Mouse (Mus musculus) c-Kit-negative CD71-positive TER-119-positive erythroid progenitor cells, embryonic 14.5 days (primary cell): ENCODE results near the gene Bex6.
"Not testable (repeated sequence)": the region's sequence is repeated elsewhere in the genome, so short reads cannot be mapped to it uniquely, and the experiment has no call there.

Experiments used
- DNase-seq: peaks from one replicate; pipeline ENCODE4 v3.0.0-alpha.2; 2013; ENCODE audit warnings: low read depth, low spot score

Gene Bex6

DNA sequence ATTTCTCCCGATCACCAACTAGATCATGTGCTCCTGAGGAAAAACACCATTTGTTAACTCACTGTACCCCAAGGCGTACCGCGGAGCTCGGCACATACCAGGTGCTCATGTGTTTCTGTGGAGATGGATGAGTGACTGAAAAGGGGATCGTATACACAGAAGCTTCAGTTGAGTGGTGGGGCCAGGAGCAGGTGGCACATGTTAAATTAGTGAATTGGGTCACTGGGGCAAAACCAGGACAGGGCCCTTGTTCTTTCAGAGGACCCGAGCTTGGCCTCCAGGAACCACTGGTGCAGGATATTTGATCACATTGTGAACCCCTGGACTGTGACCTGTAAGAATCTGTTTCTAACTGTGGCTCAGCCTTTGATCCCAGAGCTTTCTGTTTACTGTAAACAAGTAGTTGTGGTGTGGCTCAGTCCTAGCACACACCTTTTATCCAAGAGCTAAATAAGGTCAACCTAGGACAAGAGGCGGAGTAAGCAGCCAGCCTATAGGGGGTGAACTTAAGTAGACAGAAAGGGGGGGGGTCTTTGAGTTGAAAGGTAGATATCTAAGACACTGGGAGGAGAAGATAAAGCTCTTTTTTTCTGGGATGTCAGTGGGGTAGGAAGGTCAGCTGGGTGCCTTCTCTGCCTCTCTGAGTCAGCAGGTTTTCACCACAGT is 5.2 kb upstream of the Bex6 start:
- no peak for DNase-seq

DNA sequence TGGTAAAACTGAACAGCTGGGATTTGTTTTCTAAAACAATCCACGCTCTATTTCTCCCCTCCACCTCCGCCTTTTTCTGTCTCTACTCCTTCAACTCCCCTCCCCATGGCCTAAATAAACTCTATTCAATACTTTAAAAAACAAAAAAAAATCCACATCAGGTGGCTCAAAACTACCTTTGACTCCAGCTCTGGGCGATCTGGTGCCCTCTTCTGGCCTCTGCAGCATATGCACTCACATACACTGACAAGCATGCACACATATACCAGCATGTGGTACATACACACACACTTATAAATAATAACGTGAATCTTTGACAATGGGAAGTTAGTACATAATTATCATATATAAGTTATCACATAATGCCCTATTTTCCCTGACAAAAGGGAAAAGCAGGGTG is 4.6 kb upstream of the Bex6 start:
- no peak for DNase-seq

DNA sequence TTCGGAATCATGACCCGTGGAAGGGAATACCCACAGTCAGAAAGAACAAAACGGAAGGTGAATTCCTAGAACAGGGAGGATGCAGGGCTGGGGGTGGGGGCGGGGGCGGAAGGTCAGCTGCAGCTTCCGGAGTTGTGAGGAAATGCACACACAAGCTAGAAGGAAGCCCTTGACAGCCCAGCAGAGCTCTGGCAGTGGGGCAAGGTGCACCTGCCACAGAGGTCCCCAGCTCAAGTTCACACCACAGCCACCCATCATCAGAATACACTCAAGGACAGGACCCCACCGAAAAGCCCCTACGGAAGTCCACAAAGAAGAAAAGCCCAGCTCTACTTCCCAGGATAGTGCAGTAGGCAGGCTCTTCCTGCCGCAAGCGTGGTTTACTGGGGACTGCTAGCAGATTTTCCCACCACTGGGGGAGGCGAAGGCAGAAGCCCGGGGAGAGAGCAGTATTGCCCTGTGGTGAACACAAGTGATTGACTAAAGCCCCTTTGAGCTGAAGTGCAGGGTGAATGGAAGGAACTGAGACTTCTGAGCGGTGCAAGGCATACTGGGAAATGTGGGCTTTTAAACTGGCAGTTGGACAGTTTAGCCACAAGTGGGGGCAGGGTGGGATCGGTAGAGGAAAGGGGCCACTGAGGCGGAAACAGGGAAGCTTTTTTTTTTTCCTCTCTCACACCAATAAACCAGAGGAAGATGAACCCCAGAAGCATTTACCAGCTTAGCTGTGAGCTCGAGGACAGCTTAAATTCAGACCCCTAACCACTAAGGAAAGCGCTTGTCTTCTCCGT is 2.5 kb upstream of the Bex6 start:
- no peak for DNase-seq

DNA sequence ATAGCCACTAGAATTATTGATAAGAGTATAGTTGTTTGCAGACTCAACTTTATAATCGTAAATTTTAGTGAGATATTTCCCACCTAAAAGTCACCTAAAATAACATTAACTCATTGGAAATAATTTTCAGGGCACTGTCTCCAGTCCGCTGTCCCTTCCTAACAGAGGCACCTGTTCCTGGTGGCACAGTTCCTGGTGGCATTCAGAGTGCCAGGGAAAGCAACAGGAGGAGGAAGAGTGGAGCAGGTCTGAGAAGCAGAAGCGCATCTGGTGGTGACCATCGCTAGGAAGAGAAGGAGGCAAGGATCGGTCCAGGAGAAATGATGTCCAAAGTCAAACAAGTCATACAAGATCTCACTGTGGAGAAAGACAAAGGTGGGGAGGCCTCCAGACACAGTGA is 6.4 kb downstream of the Bex6 start:
- no peak for DNase-seq

DNA sequence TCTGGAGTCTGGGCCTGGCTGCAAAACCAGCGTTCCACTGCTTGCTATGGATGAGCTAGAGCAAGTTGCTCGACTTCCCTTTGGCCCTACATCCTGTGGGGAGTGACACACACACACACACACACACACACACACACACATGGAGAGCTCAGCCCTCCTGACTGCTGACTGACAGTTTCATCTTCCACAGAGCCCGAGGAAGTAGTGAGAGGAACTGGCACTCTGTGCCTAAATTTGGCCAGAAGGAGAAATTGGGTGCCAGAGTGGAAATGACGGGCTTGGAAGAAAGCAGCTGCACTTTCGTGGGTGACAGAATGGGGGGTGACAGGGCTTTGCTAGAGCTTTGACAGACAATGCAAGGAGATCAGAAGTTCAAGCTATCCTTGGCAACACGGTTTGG is 9.5 kb downstream of the Bex6 start:
- no peak for DNase-seq

DNA sequence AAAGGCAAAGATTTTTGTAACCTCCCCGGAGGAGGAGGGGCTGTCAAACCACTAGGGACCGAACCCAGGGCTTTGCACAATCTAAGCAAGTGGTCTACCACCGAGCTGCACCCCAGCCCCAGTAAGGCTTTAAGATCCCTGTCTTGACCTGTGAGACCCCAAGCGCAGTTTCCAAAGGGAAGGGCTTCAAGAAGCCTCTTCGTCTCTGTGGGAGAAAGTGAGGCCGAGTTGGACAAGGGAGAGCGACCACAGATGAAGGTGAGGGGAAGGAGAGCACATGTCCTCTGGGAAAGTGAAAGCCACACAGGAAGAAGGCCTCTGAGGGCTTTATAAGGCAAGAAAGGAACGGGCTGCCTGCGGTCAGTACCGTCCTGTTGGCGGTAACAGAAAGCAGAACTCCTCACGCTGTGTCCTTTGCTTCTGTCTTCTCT is 10.4 kb downstream of the Bex6 start:
- no peak for DNase-seq

DNA sequence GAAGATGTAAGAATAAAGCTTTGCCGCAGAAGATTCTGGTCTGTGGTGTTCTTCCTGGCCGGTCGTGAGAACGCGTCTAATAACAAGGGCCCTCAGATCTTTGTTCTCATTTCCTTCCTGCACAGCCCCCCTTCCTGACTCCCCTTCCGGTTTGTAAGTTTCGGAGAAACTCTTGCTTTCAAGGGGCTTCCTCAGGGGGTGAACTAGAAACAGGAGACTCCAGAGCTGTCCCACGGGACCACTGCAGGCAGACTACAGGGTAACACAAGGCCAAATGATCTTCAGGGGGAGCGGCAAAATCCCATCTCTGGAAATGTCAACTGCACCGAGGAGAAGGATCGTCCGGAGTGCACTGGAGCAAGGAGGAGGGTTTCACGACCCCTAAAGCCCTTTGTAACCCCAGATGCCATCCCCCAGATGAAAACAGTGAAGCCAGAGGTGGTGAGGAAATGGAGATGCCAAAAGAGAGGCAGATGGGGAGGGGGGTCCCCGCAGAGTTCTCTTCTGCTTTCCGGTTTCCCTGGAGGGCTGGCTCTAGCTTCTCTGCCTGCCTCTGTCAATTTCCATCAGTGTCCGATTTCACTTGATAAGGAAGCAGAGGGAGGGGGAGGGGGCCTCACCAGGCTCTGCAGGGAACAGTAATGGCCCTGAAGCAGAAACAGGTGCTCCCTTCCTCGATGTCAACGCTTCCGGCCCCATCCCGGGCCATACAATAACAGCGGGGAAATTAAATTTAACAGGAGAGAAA is 20.8 kb downstream of the Bex6 start:
- no peak for DNase-seq

DNA sequence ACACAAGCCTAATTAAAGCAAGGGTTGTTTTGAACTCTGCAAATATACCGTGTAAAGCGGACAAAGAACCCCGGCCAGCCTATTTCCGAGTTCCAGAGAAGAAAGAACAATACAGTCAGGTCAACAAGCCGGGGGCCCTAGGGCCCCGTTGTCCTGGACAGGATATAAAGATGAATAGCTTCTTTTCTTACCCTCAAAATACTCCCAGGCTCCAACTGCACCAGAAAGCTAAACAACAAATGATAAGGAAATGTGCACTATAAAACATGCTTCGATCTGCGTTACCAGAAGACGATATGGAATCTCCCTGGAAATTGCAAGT is 21.3 kb downstream of the Bex6 start:
- no peak for DNase-seq

DNA sequence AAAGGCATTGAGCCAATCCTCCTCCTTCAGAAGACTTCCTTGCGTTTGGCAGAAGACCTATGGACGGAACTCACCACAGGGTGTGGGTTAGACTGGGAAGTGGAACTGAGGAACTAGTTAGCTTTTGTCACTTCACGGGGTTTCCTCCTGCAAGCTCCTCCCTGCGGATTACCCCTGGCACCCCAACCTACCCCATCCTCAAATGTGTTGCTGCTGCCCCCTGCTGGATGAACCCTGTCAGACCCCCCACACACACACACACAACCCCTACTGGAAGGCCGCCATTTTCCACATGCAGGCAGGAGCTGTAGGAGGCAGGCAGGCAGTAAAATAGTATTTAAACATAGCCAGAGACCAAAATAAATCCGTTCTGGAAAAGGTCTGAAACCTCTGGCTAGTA is 23.1 kb downstream of the Bex6 start:
- DNase-seq = peak; percentile 3

DNA sequence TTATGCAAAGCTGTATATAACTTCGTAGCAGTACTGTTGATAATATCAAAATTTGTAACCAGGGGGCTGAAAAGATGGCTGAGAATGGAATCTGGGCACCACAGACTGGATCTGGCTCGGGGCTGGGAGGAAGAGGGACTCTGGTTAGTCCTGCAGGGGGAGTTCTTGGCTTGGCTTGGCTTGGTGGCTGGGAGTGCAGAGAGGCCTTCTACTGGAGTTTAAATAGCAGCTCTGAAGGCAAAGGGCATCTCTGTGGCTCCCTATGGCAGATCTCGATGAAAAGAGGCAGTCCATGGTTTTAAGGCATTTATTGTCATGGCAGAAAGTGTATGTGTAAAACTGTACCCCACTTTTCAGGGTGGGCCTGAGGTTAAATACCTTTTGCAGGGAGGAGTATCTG is 25.3 kb downstream of the Bex6 start:
- DNase-seq = no peak

DNA sequence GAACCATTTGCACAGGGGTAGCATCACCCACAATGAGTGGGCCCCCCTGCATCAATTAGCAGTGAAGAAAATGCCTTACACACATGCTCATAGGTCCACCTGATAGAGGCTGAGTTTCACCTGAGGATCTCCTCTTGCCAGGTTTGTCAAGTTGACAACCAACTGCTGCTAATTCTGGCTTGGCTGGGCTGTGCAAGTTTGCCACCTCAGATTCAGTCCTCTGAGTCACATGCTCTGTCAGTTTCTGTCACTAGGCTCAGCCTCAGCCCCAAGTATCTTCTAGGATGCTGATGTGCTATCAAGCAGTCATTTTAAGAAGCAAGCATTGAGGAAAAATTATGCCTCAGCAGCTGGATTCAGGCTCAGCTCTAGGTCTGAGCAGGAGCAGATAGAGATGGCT is 34.5 kb downstream of the Bex6 start:
- no peak for DNase-seq

DNA sequence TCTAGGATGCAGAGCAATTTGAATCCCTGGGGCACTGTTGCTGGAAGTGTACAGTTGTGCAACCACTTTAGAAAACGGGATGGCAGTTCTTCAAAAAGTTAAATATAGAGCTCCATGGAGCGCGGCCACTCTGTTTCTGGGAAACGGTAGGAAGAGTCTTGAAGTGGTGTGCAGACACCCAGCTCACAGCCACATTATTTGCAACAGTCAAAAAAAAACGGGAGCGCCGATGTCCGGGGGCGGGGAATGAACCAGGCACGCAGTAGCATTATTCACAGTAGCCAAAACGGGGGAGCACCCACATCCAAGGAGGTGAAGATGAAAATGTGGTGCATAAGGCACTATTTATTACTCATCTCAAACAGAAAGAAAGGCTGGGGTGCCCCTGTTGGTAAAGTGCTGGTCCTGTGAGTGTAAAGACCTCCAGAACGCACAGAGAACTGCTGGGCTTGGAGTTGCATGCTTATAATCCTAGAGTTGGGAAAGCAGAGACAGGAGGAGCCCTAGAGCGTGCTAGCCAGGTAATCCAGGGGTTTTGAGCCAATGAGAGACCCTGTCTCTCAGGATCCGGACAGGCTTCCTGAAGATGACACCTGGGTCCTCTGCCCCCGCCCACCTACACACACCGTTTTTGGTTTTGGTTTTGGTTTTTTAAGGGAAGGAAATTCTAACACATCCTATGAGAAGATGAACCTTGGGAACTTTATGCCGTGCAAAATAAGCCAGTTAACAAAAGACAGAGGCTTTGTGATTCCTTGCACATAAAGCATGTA is 35.4 kb downstream of the Bex6 start:
- no peak for DNase-seq

DNA sequence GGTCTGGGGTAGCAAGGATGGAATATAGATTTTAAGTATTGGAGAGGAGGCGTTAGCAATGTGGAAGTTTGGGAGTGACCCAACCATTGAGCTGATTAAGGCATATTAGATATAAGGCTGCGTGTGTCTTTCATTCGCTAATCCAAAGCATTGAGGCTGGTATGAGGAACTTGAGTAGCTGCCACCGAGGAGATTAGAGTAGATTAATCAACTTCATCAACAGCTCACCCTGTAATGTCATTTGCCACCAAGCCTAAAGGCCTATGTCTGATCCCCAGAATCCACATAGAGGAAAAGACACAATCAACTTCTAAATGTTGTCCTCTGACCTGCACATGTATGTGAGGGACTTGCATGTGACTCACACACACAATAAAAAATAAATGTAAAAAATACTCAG is 42.2 kb downstream of the Bex6 start:
- DNase-seq = no peak

DNA sequence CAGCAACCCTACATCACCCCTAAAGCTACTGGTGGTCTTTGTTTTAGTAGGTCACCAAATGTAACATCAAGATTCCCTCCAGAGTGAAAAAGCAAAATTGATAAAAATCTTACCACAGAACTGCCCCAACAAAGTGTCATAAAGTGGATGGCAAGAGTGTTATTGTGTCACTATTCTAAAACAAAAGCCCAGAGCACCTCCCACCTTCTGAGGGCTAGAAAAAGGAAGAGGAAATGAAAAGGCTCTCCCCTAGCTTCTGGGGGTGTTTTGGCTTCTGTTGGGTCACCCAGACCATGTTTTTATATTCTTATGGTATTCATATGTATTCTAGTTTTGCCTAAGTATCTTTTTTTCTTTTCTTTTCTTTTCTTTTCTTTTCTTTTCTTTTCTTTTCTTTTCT is 42.8 kb downstream of the Bex6 start:
- no peak for DNase-seq

DNA sequence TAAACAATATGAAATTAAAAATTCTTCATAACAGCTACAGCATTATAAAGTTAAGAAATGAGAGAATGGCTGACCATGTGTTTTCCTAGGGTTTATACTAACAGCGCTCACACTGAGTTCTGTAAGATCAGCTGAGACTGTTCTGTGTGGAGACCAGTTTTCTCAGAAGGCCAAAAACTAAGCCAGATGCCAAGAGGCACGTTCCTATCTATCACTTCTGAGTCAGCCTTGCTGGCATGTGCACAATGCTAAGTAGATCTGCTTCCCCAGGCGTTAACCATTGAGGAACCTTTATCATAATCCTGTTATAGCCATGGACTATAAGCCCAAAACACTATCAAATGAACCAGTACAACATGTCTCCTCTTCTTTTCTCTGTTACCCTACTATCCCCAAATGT is 52.4 kb downstream of the Bex6 start:
- DNase-seq = not testable (repeated sequence)
